In the genomic region with DNA sequence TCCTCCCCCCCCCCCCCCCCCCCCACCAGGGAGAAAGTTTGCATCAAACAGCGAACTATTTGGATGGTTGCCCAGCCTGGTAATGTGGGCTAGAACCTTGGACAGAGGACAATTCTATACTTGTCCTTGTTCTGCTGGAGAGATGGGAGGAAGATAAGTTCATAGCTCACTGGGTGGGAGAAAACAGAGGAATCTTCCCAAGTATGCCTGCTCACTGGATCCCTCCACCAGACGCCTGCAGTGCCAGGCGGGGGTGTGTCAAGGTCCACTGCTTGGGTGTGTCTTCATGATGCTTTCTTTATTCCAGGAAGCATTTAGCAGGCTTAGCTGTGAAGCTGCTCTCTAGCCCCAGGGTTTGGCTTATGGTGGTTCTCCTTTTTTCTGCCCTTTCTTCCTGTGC, we compare ENCODE assay signal across 8 mouse cellular contexts. TPM values are rescaled to one million over a fixed set of nuclear protein-coding genes. Genes with fewer than 3 reads are reported as not detected.
DNase-seq lines count a peak whose midpoint lies in the region; ATAC-seq lines count a peak whose summit lies in the region.

No protein-coding gene starts in this region.

- H3K27me3 ChIP-seq in hindbrain, embryonic 11.5 days (ENCODE audit: control insufficient read depth, insufficient read depth, low read length) = no peaks in the 10 kb centered on the region
- H3K27me3 ChIP-seq in liver, embryonic 13.5 days = no peaks in the 10 kb centered on the region
- no peaks in the 10 kb centered on the region for H3K27me3 ChIP-seq in splenic B cell, adult 2 months (ENCODE audit: control insufficient read depth, insufficient read depth, low read length, poor library complexity, severe bottlenecking)

- no peak overlapping the region for H3K9ac ChIP-seq in hindbrain, embryonic 11.5 days (ENCODE audit: low read depth, low read length)
- no peak overlapping the region for H3K9ac ChIP-seq in liver, embryonic 13.5 days

- peak overlapping the region; percentile 55 for H3K27ac ChIP-seq in hindbrain, embryonic 11.5 days (ENCODE audit: low read depth, low read length)
- no peak overlapping the region for H3K27ac ChIP-seq in liver, embryonic 13.5 days

- H3K4me1 ChIP-seq in hindbrain, embryonic 11.5 days (replicated peaks; ENCODE audit: control insufficient read depth, insufficient read depth, low read length) = peaks cover 24% of the 10 kb centered on the region
- peaks cover 89% of the 10 kb centered on the region for H3K4me1 ChIP-seq in liver, embryonic 13.5 days (replicated peaks)

- no peak overlapping the region for H3K4me2 ChIP-seq in hindbrain, embryonic 11.5 days (replicated peaks; ENCODE audit: low read depth, low read length)
- H3K4me2 ChIP-seq in liver, embryonic 13.5 days = no peak overlapping the region

- H3K36me3 ChIP-seq in hindbrain, embryonic 11.5 days (ENCODE audit: control insufficient read depth, insufficient read depth, low read length) = no peaks in the 10 kb centered on the region
- no peaks in the 10 kb centered on the region for H3K36me3 ChIP-seq in liver, embryonic 13.5 days
- no peaks in the 10 kb centered on the region for H3K36me3 ChIP-seq in splenic B cell, adult 2 months (ENCODE audit: control insufficient read depth, insufficient read depth, low read length, poor library complexity, severe bottlenecking)

- no peak overlapping the region for H3K4me3 ChIP-seq in hindbrain, embryonic 11.5 days (ENCODE audit: low read depth, low read length)
- H3K4me3 ChIP-seq in liver, embryonic 13.5 days (replicated peaks) = no peak overlapping the region

- DNase-seq in embryo, embryonic 11 days = peak; percentile 43
- DNase-seq in embryo, embryonic 9.5 days (ENCODE audit: extremely low spot score) = no peak
- peak; percentile 41 to 56 for DNase-seq in spleen, postnatal 36 days (ENCODE audit: low spot score in 2 of 2)
- no peak for DNase-seq in spleen, postnatal 14 days (ENCODE audit: low spot score in 2 of 2)
- DNase-seq in hindbrain, embryonic 11.5 days (ENCODE audit: low spot score) = peak; percentile 20
- no peak for DNase-seq in liver, embryonic 13.5 days
- peak; percentile 39 for DNase-seq in splenic B cell, adult 2 months (ENCODE audit: low read depth, low spot score)

- peak; percentile 12; the same call in 1 of the 2 replicates for ATAC-seq in hindbrain, embryonic 11.5 days (ENCODE audit: low FRiP score)
- peak; percentile 47; the same call in 1 of the 2 replicates for ATAC-seq in liver, embryonic 13.5 days (ENCODE audit: low read depth)
- ATAC-seq in cerebellum, adult (ENCODE audit: insufficient number of reproducible peaks, low FRiP score, low TSS enrichment) = no peak

- 28% methylated on average over 3 of the region's 3 CpGs for WGBS in hindbrain, embryonic 11.5 days
- 14% methylated on average over 3 of the region's 3 CpGs for whole genome bisulfite sequencing in liver, embryonic 13.5 days (ENCODE audit: insufficient replicate concordance)

- H3K9me3 ChIP-seq in hindbrain, embryonic 11.5 days (ENCODE audit: control insufficient read depth, low read length) = no peaks in the 10 kb centered on the region
- no peaks in the 10 kb centered on the region for H3K9me3 ChIP-seq in liver, embryonic 13.5 days (replicated peaks)

RNA-seq across cellular contexts. Expression of gene Sept11, which starts 34.5 kb away (rescaled TPM):
- 241 and 243 TPM in 2 replicates for polyA plus RNA-seq in hindbrain, embryonic 11.5 days (2014; fragmentation: Nextera tagmentation; extraction: Ambion mirVana)
- 28.7 and 36.1 TPM in 2 replicates for polyA plus RNA-seq in liver, embryonic 13.5 days (2015; fragmentation: Nextera tagmentation; extraction: Ambion mirVana)

Comparison
In these comparisons a context has a peak if more than half of its experiments do, and no peak if none do; other contexts are left out.
1. DNase-seq: peak in embryo, embryonic 11 days (single experiment), spleen, postnatal 36 days (2 of 2), hindbrain, embryonic 11.5 days (single experiment) and splenic B cell, adult 2 months (single experiment); none in embryo, embryonic 9.5 days (single experiment), spleen, postnatal 14 days (0 of 2) and liver, embryonic 13.5 days (single experiment).